Mouse (Mus musculus): ENCODE measurements around the gene Ankrd6.

Gene Ankrd6

DNA sequence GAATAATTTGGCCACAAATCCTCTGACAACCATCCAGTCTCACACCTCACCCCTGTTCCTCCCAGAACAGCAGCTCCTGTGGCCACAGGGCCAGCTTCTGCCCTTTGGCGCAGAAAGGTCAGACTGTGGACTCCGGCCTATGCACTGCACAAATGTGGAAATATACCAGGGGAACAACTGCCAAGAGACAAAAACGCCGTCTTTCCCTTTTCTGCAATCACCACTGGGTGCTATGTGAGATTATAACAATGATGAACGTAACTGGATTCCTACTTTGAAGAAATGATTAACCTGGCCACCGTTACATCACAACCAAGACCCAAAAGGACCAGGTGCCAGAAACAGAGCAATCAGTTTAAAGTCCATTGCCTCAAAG lies 85.8 kb downstream of the Ankrd6 start:
- H3K4me1 ChIP-seq (replicated peaks; ENCODE audit: low read depth, low read length): peaks cover 51% of the 10 kb centered on the region
- no peaks in the 10 kb centered on the region for H3K9me3 ChIP-seq (ENCODE audit: low read length)
- no peak for TF ChIP-seq POU5F1 (IDR thresholded peaks at IDR 0.05; ENCODE audit: borderline replicate concordance, low read length)
- TF ChIP-seq NANOG (IDR thresholded peaks at IDR 0.05; ENCODE audit: borderline replicate concordance, low read length): no peak
- no peak for TF ChIP-seq CTCF (conservative IDR thresholded peaks at IDR 0.05; ENCODE audit: low read length)
- peak overlapping the region; percentile 60 for H3K4me3 ChIP-seq (replicated peaks; ENCODE audit: low read length)
- peaks cover 27% of the 10 kb centered on the region for H3K27me3 ChIP-seq (ENCODE audit: insufficient read depth, low read length)
- H3K36me3 ChIP-seq (ENCODE audit: insufficient read depth, low read length): no peaks in the 10 kb centered on the region

DNA sequence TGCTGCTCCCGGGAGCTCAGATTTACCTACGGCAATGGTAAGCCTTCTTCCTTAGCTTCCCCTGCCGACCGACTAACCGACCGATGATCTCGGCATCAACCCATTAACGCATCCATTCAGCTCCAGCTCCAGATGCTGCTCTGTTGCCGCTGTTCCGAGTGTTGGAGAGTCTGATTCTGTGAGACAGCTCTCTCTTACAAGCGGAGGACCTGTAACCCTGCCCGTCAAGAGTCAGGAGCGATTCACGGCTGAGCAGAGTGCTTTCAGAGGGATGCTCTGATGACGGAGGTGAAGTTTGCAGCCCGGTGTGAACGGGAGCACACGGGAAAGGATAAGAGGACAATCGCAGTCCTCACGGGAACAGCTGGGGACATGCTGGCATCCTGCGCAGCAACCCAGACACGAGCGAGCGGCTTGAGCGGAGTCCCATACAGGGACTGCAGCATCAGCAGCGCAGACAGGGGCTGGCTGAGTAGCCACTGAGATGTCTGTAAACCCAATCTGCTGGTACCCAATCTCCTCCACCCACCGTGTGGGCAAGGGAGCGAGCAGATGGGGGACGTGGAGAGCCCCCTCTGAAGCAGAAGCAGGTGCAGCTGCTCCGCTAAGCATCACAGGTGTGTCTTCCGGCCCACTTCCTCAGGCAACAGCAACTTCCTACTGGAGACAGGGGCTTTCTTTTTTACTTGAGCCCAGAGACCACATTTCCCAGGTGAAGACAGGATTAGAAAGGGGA lies 86.3 kb downstream of the Ankrd6 start:
- H3K27me3 ChIP-seq (ENCODE audit: insufficient read depth, low read length): peaks cover 27% of the 10 kb centered on the region
- TF ChIP-seq CTCF (conservative IDR thresholded peaks at IDR 0.05; ENCODE audit: low read length): no peak
- TF ChIP-seq NANOG (IDR thresholded peaks at IDR 0.05; ENCODE audit: borderline replicate concordance, low read length): no peak
- TF ChIP-seq POU5F1 (IDR thresholded peaks at IDR 0.05; ENCODE audit: borderline replicate concordance, low read length): no peak
- peak overlapping the region; percentile 60 for H3K4me3 ChIP-seq (replicated peaks; ENCODE audit: low read length)
- H3K9me3 ChIP-seq (ENCODE audit: low read length): no peaks in the 10 kb centered on the region
- no peaks in the 10 kb centered on the region for H3K36me3 ChIP-seq (ENCODE audit: insufficient read depth, low read length)
- H3K4me1 ChIP-seq (replicated peaks; ENCODE audit: low read depth, low read length): peaks cover 52% of the 10 kb centered on the region

DNA sequence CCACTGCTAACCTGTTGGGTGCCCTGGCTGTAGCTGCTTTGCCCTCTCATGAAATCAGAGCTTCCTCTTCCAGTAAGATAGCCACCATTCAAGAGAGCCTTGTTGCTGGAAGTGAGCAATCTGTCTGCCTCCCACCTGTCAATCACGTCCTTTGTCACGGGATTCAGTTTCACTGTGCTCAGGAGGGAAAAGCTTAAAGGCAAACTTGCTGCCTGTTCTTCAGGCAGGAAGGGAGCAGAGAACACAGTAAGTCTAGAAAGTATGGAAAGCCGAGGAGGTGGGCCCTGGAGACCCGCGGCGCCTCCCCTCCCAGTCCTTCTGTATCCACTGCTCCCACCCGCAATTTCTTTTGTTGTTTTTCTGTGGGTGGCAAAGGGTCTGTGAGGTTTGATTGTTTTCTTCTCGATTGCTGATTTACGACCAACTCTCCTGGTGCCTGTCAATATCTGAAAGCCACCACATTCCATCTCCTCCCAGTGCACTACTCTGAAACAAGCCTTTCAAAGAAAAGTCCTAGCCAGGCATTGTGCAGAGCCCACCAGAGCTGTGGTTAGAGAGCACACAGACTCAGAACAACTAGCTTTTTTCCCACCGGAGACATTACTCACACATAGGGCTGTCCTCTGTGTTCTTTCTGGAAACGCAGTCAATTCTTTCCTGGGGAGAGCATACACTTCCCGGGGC lies 87.1 kb downstream of the Ankrd6 start:
- no peaks in the 10 kb centered on the region for H3K9me3 ChIP-seq (ENCODE audit: low read length)
- peaks cover 27% of the 10 kb centered on the region for H3K27me3 ChIP-seq (ENCODE audit: insufficient read depth, low read length)
- peaks cover 52% of the 10 kb centered on the region for H3K4me1 ChIP-seq (replicated peaks; ENCODE audit: low read depth, low read length)

DNA sequence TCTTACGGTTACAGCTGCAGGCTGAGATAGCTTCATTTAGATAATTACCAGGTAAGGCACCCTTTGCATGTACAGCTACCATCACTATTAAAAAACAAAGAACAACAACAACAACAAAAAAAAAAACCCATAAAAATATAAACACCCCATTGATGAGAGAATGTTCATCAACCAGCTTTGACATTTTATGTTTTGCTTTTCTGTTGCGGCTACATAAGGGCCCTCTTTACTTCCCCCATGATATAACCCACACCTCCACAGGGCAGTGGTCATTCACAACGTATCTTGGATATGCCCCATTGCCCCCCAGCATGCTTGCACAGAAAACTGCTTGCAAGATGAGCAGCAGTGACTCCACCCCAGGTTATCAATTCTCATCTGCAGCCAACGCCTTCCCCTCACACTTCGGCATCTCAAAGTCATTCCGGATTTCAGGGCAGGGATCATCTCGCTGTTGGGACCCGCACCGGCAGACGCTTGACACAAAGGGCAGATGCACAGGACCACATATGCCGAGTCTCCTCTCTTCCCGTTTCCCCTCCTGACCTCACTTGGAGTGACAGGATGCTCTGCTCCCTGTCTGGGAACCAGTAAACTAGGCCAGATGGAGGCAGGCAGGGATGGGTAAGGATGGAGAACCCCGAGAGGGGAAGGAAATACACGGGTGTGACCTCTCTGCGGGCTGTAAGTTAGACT lies 87.7 kb downstream of the Ankrd6 start:
- Histone ChIP-seq H3K27me3 (ENCODE audit: insufficient read depth, low read length) (peaks cover 27% of the 10 kb centered on the region), H3K4me1 (replicated peaks; ENCODE audit: low read depth, low read length) (peaks cover 52% of the 10 kb centered on the region), H3K4me3 (replicated peaks; ENCODE audit: low read length) (peak overlapping the region; percentile 60), H3K36me3 (ENCODE audit: insufficient read depth, low read length) (no peaks in the 10 kb centered on the region), H3K9me3 (ENCODE audit: low read length) (no peaks in the 10 kb centered on the region)
- TF ChIP-seq POU5F1 (IDR thresholded peaks at IDR 0.05; ENCODE audit: borderline replicate concordance, low read length) (no peak), CTCF (conservative IDR thresholded peaks at IDR 0.05; ENCODE audit: low read length) (no peak), NANOG (IDR thresholded peaks at IDR 0.05; ENCODE audit: borderline replicate concordance, low read length) (no peak)

More for the DNA sequence above, 87.1 kb downstream of the Ankrd6 start:
- H3K36me3 ChIP-seq (ENCODE audit: insufficient read depth, low read length): no peaks in the 10 kb centered on the region
- peak overlapping the region; percentile 60 for H3K4me3 ChIP-seq (replicated peaks; ENCODE audit: low read length)
- TF ChIP-seq POU5F1 (IDR thresholded peaks at IDR 0.05; ENCODE audit: borderline replicate concordance, low read length): no peak
- no peak for TF ChIP-seq CTCF (conservative IDR thresholded peaks at IDR 0.05; ENCODE audit: low read length)
- TF ChIP-seq NANOG (IDR thresholded peaks at IDR 0.05; ENCODE audit: borderline replicate concordance, low read length): no peak

DNA sequence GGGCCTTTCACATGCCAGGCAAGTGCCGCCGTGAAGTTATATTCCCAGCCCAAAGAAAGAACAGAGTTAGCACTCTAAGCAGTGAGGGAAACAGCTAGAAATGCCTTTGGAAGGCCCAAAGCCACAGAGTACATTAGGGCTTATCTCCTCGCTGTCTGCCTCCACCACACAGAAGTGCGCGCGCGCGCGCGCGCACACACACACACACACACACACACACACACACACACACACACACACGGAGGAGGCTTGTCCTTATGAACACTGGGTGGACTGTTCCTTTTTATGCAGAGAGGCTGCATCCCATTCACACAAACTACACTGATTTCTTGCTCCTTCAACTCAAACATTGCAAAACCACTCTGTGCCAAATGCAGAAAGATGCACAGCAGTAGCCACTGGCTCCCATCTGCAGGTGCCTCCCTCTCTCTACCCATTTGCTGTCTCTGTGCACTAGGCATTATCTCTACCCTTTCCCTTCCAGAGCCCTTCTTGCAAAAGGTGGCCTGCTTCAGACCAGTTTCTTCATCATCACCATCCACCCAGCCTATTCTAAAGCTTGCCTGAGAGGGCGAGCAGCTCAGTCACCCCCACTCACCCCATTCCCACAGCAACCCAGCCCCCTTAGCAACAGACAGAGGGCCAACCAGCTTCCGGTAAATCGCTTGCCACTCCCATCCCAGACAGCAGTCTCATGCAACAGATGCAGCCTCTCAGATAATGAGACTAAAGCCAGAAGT lies 88.5 kb downstream of the Ankrd6 start:
- Histone ChIP-seq H3K4me1 (replicated peaks; ENCODE audit: low read depth, low read length) (peaks cover 52% of the 10 kb centered on the region), H3K27me3 (ENCODE audit: insufficient read depth, low read length) (peaks cover 27% of the 10 kb centered on the region), H3K4me3 (replicated peaks; ENCODE audit: low read length) (peak overlapping the region; percentile 58), H3K36me3 (ENCODE audit: insufficient read depth, low read length) (peaks cover 5% of the 10 kb centered on the region), H3K9me3 (ENCODE audit: low read length) (no peaks in the 10 kb centered on the region)
- TF ChIP-seq POU5F1 (IDR thresholded peaks at IDR 0.05; ENCODE audit: borderline replicate concordance, low read length) (no peak), CTCF (conservative IDR thresholded peaks at IDR 0.05; ENCODE audit: low read length) (no peak), NANOG (IDR thresholded peaks at IDR 0.05; ENCODE audit: borderline replicate concordance, low read length) (no peak)

DNA sequence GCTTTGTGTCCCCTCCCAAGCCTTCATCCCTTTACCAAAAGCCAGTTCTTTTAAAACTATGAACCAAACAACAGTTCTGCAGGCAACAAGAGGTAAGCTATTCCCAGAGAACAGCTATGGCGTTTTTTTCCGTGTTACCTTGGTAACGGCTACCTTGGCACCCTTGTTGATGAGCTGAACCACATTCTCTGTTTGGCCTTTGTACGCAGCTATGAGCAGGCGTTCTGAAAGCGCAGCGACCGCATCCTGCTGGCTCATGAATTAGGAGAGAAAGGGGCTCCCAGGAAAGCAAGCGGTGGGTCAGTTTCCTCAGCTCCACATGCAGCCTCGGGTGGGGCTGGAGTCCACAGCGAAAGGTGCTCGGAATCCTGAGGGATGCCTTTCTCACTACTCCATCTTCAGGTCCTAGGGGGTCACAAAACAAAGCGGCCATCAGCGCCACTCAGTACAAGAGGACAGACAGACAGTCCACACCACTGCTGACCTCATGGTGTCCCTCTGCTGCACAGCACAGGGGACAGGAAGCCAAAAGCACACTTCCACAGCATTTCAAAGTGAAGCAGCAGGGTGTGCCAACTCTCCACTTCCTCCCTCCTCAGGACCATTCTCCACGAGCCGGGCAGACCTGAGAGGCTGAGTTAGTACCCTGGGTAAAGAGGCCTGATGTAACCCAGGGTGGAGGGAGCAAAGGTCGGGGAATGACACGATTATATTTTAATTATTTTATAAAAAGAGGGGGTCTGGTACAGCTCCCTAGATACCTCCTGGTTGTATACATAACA lies 90.3 kb downstream of the Ankrd6 start:
- TF ChIP-seq POU5F1 (IDR thresholded peaks at IDR 0.05; ENCODE audit: borderline replicate concordance, low read length): no peak
- no peak for TF ChIP-seq NANOG (IDR thresholded peaks at IDR 0.05; ENCODE audit: borderline replicate concordance, low read length)
- no peak for TF ChIP-seq CTCF (conservative IDR thresholded peaks at IDR 0.05; ENCODE audit: low read length)
- H3K4me1 ChIP-seq (replicated peaks; ENCODE audit: low read depth, low read length): peaks cover 52% of the 10 kb centered on the region
- peaks cover 6% of the 10 kb centered on the region for H3K36me3 ChIP-seq (ENCODE audit: insufficient read depth, low read length)
- H3K27me3 ChIP-seq (ENCODE audit: insufficient read depth, low read length): peaks cover 24% of the 10 kb centered on the region
- H3K4me3 ChIP-seq (replicated peaks; ENCODE audit: low read length): no peak overlapping the region
- H3K9me3 ChIP-seq (ENCODE audit: low read length): no peaks in the 10 kb centered on the region

DNA sequence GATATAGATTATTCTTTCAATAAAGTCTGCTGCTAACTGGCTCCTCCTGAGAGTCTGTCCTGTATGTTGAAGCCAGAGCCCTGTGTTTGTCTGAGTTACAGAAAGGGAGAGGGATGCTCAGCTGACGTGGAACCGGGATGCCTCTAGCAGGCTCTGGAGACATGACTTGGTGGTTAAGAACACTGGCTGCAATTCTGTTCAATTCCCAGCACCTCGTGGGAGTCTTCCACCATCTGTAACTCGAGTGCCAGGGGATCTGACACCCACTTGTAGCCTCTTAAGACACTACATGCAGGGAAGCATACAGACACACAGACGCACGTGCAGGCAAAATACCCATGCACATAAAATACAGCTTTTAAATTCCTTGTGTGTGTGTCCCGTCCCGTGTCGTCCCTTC lies 95.1 kb downstream of the Ankrd6 start:
- H3K27me3 ChIP-seq (ENCODE audit: insufficient read depth, low read length): no peaks in the 10 kb centered on the region
- no peak overlapping the region for H3K4me3 ChIP-seq (replicated peaks; ENCODE audit: low read length)
- peaks cover 6% of the 10 kb centered on the region for H3K36me3 ChIP-seq (ENCODE audit: insufficient read depth, low read length)
- TF ChIP-seq CTCF (conservative IDR thresholded peaks at IDR 0.05; ENCODE audit: low read length) (no peak), NANOG (IDR thresholded peaks at IDR 0.05; ENCODE audit: borderline replicate concordance, low read length) (no peak), POU5F1 (IDR thresholded peaks at IDR 0.05; ENCODE audit: borderline replicate concordance, low read length) (no peak)
- no peaks in the 10 kb centered on the region for H3K9me3 ChIP-seq (ENCODE audit: low read length)
- peaks cover 26% of the 10 kb centered on the region for H3K4me1 ChIP-seq (replicated peaks; ENCODE audit: low read depth, low read length)

Data from E14TG2a.4 (cell line).